Mouse (Mus musculus): ENCODE measurements at regions not wholly inside any gene's neighbourhood (a gene's known extent, or its start where the extent isn't known, plus 50 kb on each side); places are given as distances from the start of the nearest gene placed in this dataset.

GRCm38 (mm10) chr1:10940326-10940725 lies 473.6 kb upstream of the A830018L16Rik start:
- Histone ChIP-seq H3K9me3 (ENCODE audit: low read length) (no peaks in the 10 kb centered on the region), H3K4me1 (ENCODE audit: insufficient read depth, low read depth, low read length) (no peaks in the 10 kb centered on the region), H3K27ac (ENCODE audit: low read length) (no peak overlapping the region), H3K36me3 (ENCODE audit: insufficient read depth, low read length) (no peaks in the 10 kb centered on the region), H3K9ac (replicated peaks; ENCODE audit: low read depth) (no peak overlapping the region), H3K4me3 (ENCODE audit: low read depth, low read length) (no peak overlapping the region), H3K27me3 (replicated peaks; ENCODE audit: insufficient read depth, low read length) (no peaks in the 10 kb centered on the region), H3K4me2 (replicated peaks; ENCODE audit: low read depth, low read length) (no peak overlapping the region)
- 50% methylated on average over 3 of the region's 3 CpGs for WGBS
- no peak for TF ChIP-seq CTCF (IDR thresholded peaks at IDR 0.05)
- TF ChIP-seq EP300 (IDR thresholded peaks at IDR 0.05): peak; percentile 21; the same call in 1 of the 2 replicates
- DNase-seq (ENCODE audit: low spot score): no peak
- ATAC-seq: no peak

DNA sequence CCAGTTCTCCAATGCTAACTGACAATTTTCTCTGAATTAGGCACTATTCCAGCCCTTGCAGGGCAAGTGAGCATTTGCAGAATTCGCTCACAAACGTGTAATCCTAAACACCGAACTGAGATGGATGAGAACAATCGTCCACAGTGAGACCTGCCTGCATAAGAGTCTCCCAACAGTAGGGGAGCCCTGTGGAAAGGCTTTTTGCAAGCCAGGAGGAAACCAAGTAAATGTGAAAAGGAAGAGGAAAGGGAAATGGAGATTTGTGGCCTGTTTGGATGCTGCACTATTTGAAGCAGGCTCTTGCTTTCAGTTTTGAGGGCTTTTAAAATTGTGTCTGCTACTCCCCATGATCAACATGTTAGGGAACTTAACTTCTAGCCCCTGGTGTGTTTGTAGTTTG lies 470.9 kb upstream of the A830018L16Rik start:
- ATAC-seq (no peak), DNase-seq (ENCODE audit: low spot score) (no peak)
- no peaks in the 10 kb centered on the region for H3K4me1 ChIP-seq (ENCODE audit: insufficient read depth, low read depth, low read length)
- no peaks in the 10 kb centered on the region for H3K9me3 ChIP-seq (ENCODE audit: low read length)
- WGBS: 27% methylated on average over 4 of the region's 4 CpGs
- no peak overlapping the region for H3K4me3 ChIP-seq (ENCODE audit: low read depth, low read length)
- peak; percentile 58 for TF ChIP-seq CTCF (IDR thresholded peaks at IDR 0.05)
- TF ChIP-seq EP300 (IDR thresholded peaks at IDR 0.05): no peak
- no peaks in the 10 kb centered on the region for H3K27me3 ChIP-seq (replicated peaks; ENCODE audit: insufficient read depth, low read length)
- no peak overlapping the region for H3K4me2 ChIP-seq (replicated peaks; ENCODE audit: low read depth, low read length)
- no peak overlapping the region for H3K9ac ChIP-seq (replicated peaks; ENCODE audit: low read depth)
- H3K27ac ChIP-seq (ENCODE audit: low read length): no peak overlapping the region
- no peaks in the 10 kb centered on the region for H3K36me3 ChIP-seq (ENCODE audit: insufficient read depth, low read length)

Measured in lung, postnatal 0 days (tissue).